Mouse (Mus musculus) forebrain, embryonic 15.5 days (tissue): ENCODE data around the gene Spata48. TPM values are rescaled to one million over a fixed set of nuclear protein-coding genes. Genes with fewer than 3 reads are reported as not detected.

Experiments used
- ATAC-seq: fragments of 200-750 bp; cut with Nextera tagmentation; replicated peaks from 2 replicates; pipeline ENCODE4 v1.8.0; 2017; ENCODE audit warnings: mild to moderate bottlenecking, moderate TSS enrichment, moderate library complexity
- H3K27ac ChIP-seq: fragments of 300-500 bp; sonication (generic); replicated peaks from 2 replicates; pipeline ENCODE4 v1.5.1; 2015; ENCODE audit warnings: mild to moderate bottlenecking, inconsistent platforms
- H3K27me3 ChIP-seq: fragments of 300-500 bp; sonication (generic); 2 replicates; pipeline ENCODE4 v1.6.1; 2015; ENCODE audit warnings: inconsistent platforms
- H3K36me3 ChIP-seq: fragments of 300-500 bp; sonication (generic); 2 replicates; pipeline ENCODE4 v1.6.1; 2015; ENCODE audit warnings: mild to moderate bottlenecking, inconsistent platforms
- H3K4me1 ChIP-seq: fragments of 300-500 bp; sonication (generic); 2 replicates; pipeline ENCODE4 v1.6.1; 2015; ENCODE audit warnings: inconsistent platforms
- H3K4me2 ChIP-seq: fragments of 300-500 bp; sonication (generic); replicated peaks from 2 replicates; pipeline ENCODE4 v1.6.1; 2015; ENCODE audit warnings: mild to moderate bottlenecking, inconsistent platforms
- H3K4me3 ChIP-seq: fragments of 300-500 bp; sonication (generic); 2 replicates; pipeline ENCODE4 v1.5.1; 2015; ENCODE audit warnings: mild to moderate bottlenecking, inconsistent platforms
- H3K9ac ChIP-seq: fragments of 300-500 bp; sonication (generic); replicated peaks from 2 replicates; pipeline ENCODE4 v1.6.1; 2015; ENCODE audit warnings: mild to moderate bottlenecking, inconsistent platforms
- H3K9me3 ChIP-seq: fragments of 300-500 bp; sonication (generic); 2 replicates; pipeline ENCODE4 v1.6.1; 2016; ENCODE audit warnings: inconsistent platforms
- WGBS: fragments of 180-500 bp; shearing (Covaris S2); methylation state at CpG from one replicate; pipeline ENCODE4 v1.1.7; 2015; ENCODE audit warnings: mixed read lengths; 5-methylcytosine and 5-hydroxymethylcytosine counted together
- polyA plus RNA-seq: library from polyadenylated mRNA; unstranded; fragments of >200 nt; fragmentation: Nextera tagmentation; extraction: Ambion mirVana; gene quantifications from 2 replicates; pipeline ENCODE4 v1.2.1, GENCODE M21; 2015

Spata48 gene
- polyA plus RNA-seq, 1 experiment from 2014 or later, result 0.43 TPM

- 88% methylated on average over 7 of the region's 7 CpGs for whole genome bisulfite sequencing
- H3K4me1 ChIP-seq, result no peaks in the 10 kb centered on the region
- H3K9ac ChIP-seq, result no peak overlapping the region
- H3K9me3 ChIP-seq, result no peaks in the 10 kb centered on the region
- H3K4me3 ChIP-seq, result no peak overlapping the region
- no peak for ATAC-seq
- H3K27me3 ChIP-seq, result no peaks in the 10 kb centered on the region
- no peak overlapping the region for H3K4me2 ChIP-seq
- no peak overlapping the region for H3K27ac ChIP-seq
- no peaks in the 10 kb centered on the region for H3K36me3 ChIP-seq
Observed at GRCm38 (mm10) chr11:11546903-11547511, 85.1 kb downstream of the Spata48 start.

- no peak for ATAC-seq
- WGBS, result 78% methylated on average over 7 of the region's 7 CpGs
- H3K27me3 ChIP-seq, result no peaks in the 10 kb centered on the region
- no peak overlapping the region for H3K9ac ChIP-seq
- H3K27ac ChIP-seq, result no peak overlapping the region
- no peaks in the 10 kb centered on the region for H3K36me3 ChIP-seq
- H3K4me3 ChIP-seq, result no peak overlapping the region
- H3K4me2 ChIP-seq, result no peak overlapping the region
- no peaks in the 10 kb centered on the region for H3K4me1 ChIP-seq
- no peaks in the 10 kb centered on the region for H3K9me3 ChIP-seq
Observed at GRCm38 (mm10) chr11:11547597-11548240, 85.8 kb downstream of the Spata48 start.

GRCm38 (mm10) chr11:11555563-11555962 is 93.7 kb downstream of the Spata48 start:
- 77% methylated on average over 8 of the region's 8 CpGs for WGBS
- ATAC-seq, result no peak
- H3K4me3 ChIP-seq, result no peak overlapping the region

GRCm38 (mm10) chr11:11556186-11556585 is 94.3 kb downstream of the Spata48 start:
- H3K4me1 ChIP-seq, result no peaks in the 10 kb centered on the region
- H3K9me3 ChIP-seq, result no peaks in the 10 kb centered on the region
- WGBS, result 94% methylated on average over 1 of the region's 1 CpGs
- no peaks in the 10 kb centered on the region for H3K27me3 ChIP-seq
- no peak for ATAC-seq
- no peak overlapping the region for H3K9ac ChIP-seq
- no peaks in the 10 kb centered on the region for H3K36me3 ChIP-seq
- no peak overlapping the region for H3K4me2 ChIP-seq
- H3K27ac ChIP-seq, result no peak overlapping the region
- H3K4me3 ChIP-seq, result no peak overlapping the region

More at GRCm38 (mm10) chr11:11555563-11555962, 93.7 kb downstream of the Spata48 start:
- Histone ChIP-seq H3K9ac (no peak overlapping the region), H3K27me3 (no peaks in the 10 kb centered on the region), H3K27ac (no peak overlapping the region), H3K4me2 (no peak overlapping the region), H3K4me1 (no peaks in the 10 kb centered on the region), H3K9me3 (no peaks in the 10 kb centered on the region), H3K36me3 (no peaks in the 10 kb centered on the region)

- no peaks in the 10 kb centered on the region for H3K36me3 ChIP-seq
- ATAC-seq, result peak; percentile 23; the same call in 1 of the 2 replicates
- no peaks in the 10 kb centered on the region for H3K4me1 ChIP-seq
- no peak overlapping the region for H3K4me3 ChIP-seq
- no peaks in the 10 kb centered on the region for H3K27me3 ChIP-seq
- no peak overlapping the region for H3K4me2 ChIP-seq
- H3K27ac ChIP-seq, result no peak overlapping the region
- no peaks in the 10 kb centered on the region for H3K9me3 ChIP-seq
- no peak overlapping the region for H3K9ac ChIP-seq
- 49% methylated on average over 11 of the region's 11 CpGs for WGBS
Observed at GRCm38 (mm10) chr11:11557173-11557967, 95.5 kb downstream of the Spata48 start.

- H3K4me3 ChIP-seq, result no peak overlapping the region
- no peak overlapping the region for H3K27ac ChIP-seq
- H3K9ac ChIP-seq, result no peak overlapping the region
- H3K9me3 ChIP-seq, result no peaks in the 10 kb centered on the region
- WGBS, result 84% methylated on average over 3 of the region's 3 CpGs
- no peaks in the 10 kb centered on the region for H3K27me3 ChIP-seq
- H3K36me3 ChIP-seq, result no peaks in the 10 kb centered on the region
- H3K4me1 ChIP-seq, result no peaks in the 10 kb centered on the region
- H3K4me2 ChIP-seq, result no peak overlapping the region
- no peak for ATAC-seq
Observed at GRCm38 (mm10) chr11:11558662-11559061, 96.8 kb downstream of the Spata48 start.

GRCm38 (mm10) chr11:11559099-11559686 is 97.3 kb downstream of the Spata48 start:
- WGBS, result 88% methylated on average over 7 of the region's 7 CpGs
- H3K4me1 ChIP-seq, result no peaks in the 10 kb centered on the region
- no peaks in the 10 kb centered on the region for H3K9me3 ChIP-seq
- no peak overlapping the region for H3K4me2 ChIP-seq
- no peak overlapping the region for H3K27ac ChIP-seq
- H3K36me3 ChIP-seq, result no peaks in the 10 kb centered on the region
- no peak overlapping the region for H3K9ac ChIP-seq
- H3K4me3 ChIP-seq, result no peak overlapping the region
- H3K27me3 ChIP-seq, result no peaks in the 10 kb centered on the region
- no peak for ATAC-seq

GRCm38 (mm10) chr11:11561118-11561517 is 99.2 kb downstream of the Spata48 start:
- Histone ChIP-seq H3K27me3 (no peaks in the 10 kb centered on the region), H3K4me2 (no peak overlapping the region), H3K9ac (no peak overlapping the region), H3K27ac (no peak overlapping the region), H3K4me1 (no peaks in the 10 kb centered on the region), H3K4me3 (no peak overlapping the region), H3K9me3 (no peaks in the 10 kb centered on the region), H3K36me3 (no peaks in the 10 kb centered on the region)
- 87% methylated on average over 6 of the region's 6 CpGs for WGBS
- no peak for ATAC-seq

- Histone ChIP-seq H3K27me3 (no peaks in the 10 kb centered on the region), H3K4me2 (no peak overlapping the region), H3K4me1 (no peaks in the 10 kb centered on the region), H3K4me3 (no peak overlapping the region), H3K36me3 (no peaks in the 10 kb centered on the region), H3K9me3 (no peaks in the 10 kb centered on the region), H3K9ac (no peak overlapping the region), H3K27ac (no peak overlapping the region)
- 81% methylated on average over 7 of the region's 7 CpGs for WGBS
- ATAC-seq, result no peak
Observed at GRCm38 (mm10) chr11:11564266-11565044, 102.6 kb downstream of the Spata48 start.
